Mouse (Mus musculus) liver, embryonic 12.5 days (tissue): ENCODE data around the gene Aip. TPM values are rescaled to one million over a fixed set of nuclear protein-coding genes. Genes with fewer than 3 reads are reported as not detected.

Experiments used
- ATAC-seq: fragments of 200-750 bp; cut with Nextera tagmentation; 2 replicates; pipeline ENCODE4 v1.8.0; 2017; ENCODE audit warnings: moderate number of reproducible peaks, mild to moderate bottlenecking, moderate library complexity
- H3K27ac ChIP-seq: fragments of 300-500 bp; sonication (generic); 2 replicates; pipeline ENCODE4 v1.5.1; 2016; ENCODE audit warnings: mild to moderate bottlenecking
- H3K27me3 ChIP-seq: fragments of 300-500 bp; sonication (generic); replicated peaks from 2 replicates; pipeline ENCODE4 v1.6.1; 2016; ENCODE audit warnings: mild to moderate bottlenecking, moderate library complexity
- H3K36me3 ChIP-seq: fragments of 300-500 bp; sonication (generic); 2 replicates; pipeline ENCODE4 v1.6.1; 2016; ENCODE audit warnings: mild to moderate bottlenecking, moderate library complexity
- H3K4me1 ChIP-seq: fragments of 300-500 bp; sonication (generic); 2 replicates; pipeline ENCODE4 v1.6.1; 2016
- H3K4me2 ChIP-seq: fragments of 300-500 bp; sonication (generic); 2 replicates; pipeline ENCODE4 v1.6.1; 2016; ENCODE audit warnings: mild to moderate bottlenecking, moderate library complexity
- H3K4me3 ChIP-seq: fragments of 300-500 bp; sonication (generic); 2 replicates; pipeline ENCODE4 v1.5.1; 2016; ENCODE audit warnings: mild to moderate bottlenecking, moderate library complexity
- H3K9ac ChIP-seq: fragments of 300-500 bp; sonication (generic); 2 replicates; pipeline ENCODE4 v1.6.1; 2016; ENCODE audit warnings: mild to moderate bottlenecking, moderate library complexity
- H3K9me3 ChIP-seq: fragments of 300-500 bp; sonication (generic); replicated peaks from 2 replicates; pipeline ENCODE4 v1.6.1; 2016; ENCODE audit warnings: mild to moderate bottlenecking, moderate library complexity
- WGBS: fragments of 180-500 bp; shearing (Covaris S2); methylation state at CpG from one replicate; pipeline ENCODE4 v1.1.7; 2016; ENCODE audit not compliant: insufficient replicate concordance; 5-methylcytosine and 5-hydroxymethylcytosine counted together
- polyA plus RNA-seq: library from polyadenylated mRNA; unstranded; fragments of >200 nt; fragmentation: Nextera tagmentation; extraction: Ambion mirVana; gene quantifications from 2 replicates; pipeline ENCODE4 v1.2.1, GENCODE M21; 2016

Gene Aip
- polyA plus RNA-seq, 1 experiment from 2014 or later = 43.6 TPM

DNA sequence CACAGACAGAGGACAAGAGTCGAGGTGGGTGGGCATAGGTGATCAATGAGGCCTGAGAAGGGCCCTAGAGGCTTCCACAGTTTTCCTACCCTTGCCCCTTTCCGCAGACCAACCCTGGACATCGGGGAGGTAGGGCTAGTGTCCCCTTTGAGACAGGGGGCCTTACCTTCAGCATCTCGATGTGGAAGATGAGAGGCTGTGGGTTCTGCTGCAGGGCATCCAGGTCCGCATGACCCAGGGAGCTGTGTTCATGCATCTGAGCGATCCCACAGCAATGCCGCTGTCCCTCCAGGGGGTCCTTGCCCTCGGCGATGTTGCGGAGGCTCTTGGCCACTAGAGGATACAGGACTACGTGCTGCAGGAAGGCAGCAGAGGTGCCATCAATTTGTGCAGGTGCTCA is 9.8 kb downstream of the Aip start:
- Histone ChIP-seq H3K4me1 (peaks cover 40% of the 10 kb centered on the region), H3K27ac (no peak overlapping the region), H3K4me2 (no peak overlapping the region), H3K9me3 (no peaks in the 10 kb centered on the region), H3K9ac (no peak overlapping the region), H3K4me3 (no peak overlapping the region), H3K27me3 (no peaks in the 10 kb centered on the region), H3K36me3 (peaks cover 61% of the 10 kb centered on the region)
- ATAC-seq = no peak
- WGBS = 80% methylated on average over 11 of the region's 11 CpGs

DNA sequence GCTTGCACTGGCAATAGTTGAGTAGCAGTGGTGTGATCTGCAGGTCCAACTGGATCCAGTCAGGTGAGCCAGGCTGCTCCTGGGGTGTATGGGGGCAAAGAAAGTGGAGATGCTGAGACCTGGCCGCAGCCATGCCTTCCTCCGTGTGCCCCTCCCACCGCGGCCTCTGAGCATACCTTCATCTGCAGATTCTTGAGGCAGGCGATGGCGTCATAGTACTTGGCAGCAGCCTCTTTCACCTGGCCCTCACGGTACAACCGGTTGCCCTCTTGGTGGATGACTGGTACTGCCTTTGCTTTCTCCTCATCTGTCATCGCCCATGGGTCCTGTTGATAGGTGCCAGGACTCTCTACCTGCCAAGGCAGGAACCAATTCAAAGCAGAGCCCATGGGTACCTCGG is 10.5 kb downstream of the Aip start:
- Histone ChIP-seq H3K4me3 (no peak overlapping the region), H3K4me2 (no peak overlapping the region), H3K9ac (no peak overlapping the region), H3K9me3 (no peaks in the 10 kb centered on the region), H3K4me1 (peaks cover 33% of the 10 kb centered on the region), H3K36me3 (peaks cover 61% of the 10 kb centered on the region), H3K27ac (no peak overlapping the region), H3K27me3 (no peaks in the 10 kb centered on the region)
- whole genome bisulfite sequencing = 91% methylated on average over 10 of the region's 10 CpGs
- no peak for ATAC-seq

DNA sequence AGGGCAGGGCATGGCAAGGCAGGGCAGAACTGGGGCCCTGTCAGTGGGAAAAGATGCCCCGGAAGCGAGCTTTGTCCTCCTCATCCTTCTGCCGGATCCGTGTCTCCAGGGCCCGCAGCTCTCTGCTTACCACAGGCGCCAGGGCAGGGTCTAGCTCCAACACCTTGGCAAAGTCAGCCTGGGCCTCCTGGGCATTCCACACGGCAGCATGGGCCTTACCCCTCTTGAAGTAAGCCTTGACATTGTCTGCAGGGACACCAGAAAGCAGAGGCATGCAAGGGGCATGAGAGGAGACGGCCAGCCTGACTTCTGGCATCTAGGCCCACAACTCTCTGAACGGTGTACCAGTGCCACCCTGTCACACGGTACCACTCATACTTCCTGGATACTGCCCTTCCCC is 11.1 kb downstream of the Aip start:
- ATAC-seq = no peak
- 87% methylated on average over 10 of the region's 10 CpGs for WGBS
- Histone ChIP-seq H3K27me3 (no peaks in the 10 kb centered on the region), H3K27ac (0 out of 2 replicates have a peak overlapping the region, but pooled peaks have one; percentile 66), H3K36me3 (peaks cover 61% of the 10 kb centered on the region), H3K9me3 (no peaks in the 10 kb centered on the region), H3K4me2 (peak overlapping the region; percentile 52), H3K9ac (peak overlapping the region; percentile 55; the same call in 1 of the 2 replicates), H3K4me1 (peaks cover 27% of the 10 kb centered on the region), H3K4me3 (no peak overlapping the region)

DNA sequence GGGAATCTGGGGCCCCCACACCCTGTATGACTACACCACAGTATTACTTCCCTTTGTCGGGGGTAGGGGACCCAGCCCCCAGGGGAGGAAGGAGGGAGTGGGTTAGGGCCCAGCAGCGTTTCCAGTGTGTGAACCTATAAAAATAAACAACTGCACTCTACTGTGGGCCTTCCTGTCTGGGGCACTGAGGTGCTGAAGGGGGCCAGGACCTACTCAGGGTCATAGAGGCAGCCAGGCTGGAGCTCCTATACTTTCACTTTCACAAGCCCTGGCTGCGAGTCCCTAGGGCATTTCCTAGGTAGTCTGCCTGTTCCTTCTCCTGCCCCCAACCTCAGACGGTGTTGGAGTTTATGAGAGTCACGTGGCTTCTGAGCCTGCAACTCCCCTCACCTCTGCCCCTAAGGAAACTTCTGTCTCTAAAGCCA is 11.8 kb downstream of the Aip start:
- peak overlapping the region; percentile 52 for H3K4me2 ChIP-seq
- no peaks in the 10 kb centered on the region for H3K27me3 ChIP-seq
- no peaks in the 10 kb centered on the region for H3K9me3 ChIP-seq
- peaks cover 24% of the 10 kb centered on the region for H3K4me1 ChIP-seq
- peak; percentile 20; the same call in 1 of the 2 replicates for ATAC-seq
- H3K9ac ChIP-seq = peak overlapping the region; percentile 55
- WGBS = 14% methylated on average over 5 of the region's 5 CpGs
- H3K36me3 ChIP-seq = peaks cover 59% of the 10 kb centered on the region
- H3K27ac ChIP-seq = peak overlapping the region; percentile 66
- H3K4me3 ChIP-seq = peak overlapping the region; percentile 15; the same call in 1 of the 2 replicates

DNA sequence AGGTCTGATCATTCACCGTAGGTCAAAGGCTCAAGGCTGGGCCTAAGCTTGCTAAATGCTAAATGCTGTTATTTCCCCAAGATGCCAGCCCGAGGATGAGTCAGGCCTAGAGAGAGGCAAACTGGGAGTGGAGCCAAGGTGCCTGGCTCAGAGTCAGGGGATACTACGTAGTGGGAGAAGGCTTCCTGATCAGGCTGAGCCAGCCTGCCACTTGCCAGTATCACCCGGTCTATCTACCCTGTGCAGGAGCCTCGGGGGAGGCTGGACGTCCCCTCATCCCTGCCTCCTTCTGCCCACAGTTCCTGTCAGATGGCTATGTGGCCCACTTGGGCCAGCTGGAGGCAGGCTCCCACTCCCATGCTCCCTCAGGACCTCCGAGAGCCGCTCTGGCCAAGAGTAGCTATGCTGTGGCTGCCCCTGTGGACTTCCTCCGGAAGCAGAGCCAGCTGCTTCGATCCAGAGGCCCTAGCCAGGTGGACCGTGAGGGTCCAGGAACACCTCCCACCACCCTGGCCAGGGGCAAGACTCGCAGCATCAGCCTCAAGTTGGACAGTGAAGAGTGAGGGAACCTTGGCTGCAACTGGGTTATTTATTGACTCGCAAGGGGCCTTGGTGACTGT is 12.4 kb downstream of the Aip start:
- H3K4me1 ChIP-seq = peaks cover 24% of the 10 kb centered on the region
- ATAC-seq = peak; percentile 74
- H3K36me3 ChIP-seq = peaks cover 57% of the 10 kb centered on the region
- H3K9ac ChIP-seq = peak overlapping the region; percentile 55
- H3K27ac ChIP-seq = peak overlapping the region; percentile 66
- WGBS = 41% methylated on average over 13 of the region's 13 CpGs
- no peaks in the 10 kb centered on the region for H3K27me3 ChIP-seq
- H3K4me2 ChIP-seq = peak overlapping the region; percentile 52
- no peaks in the 10 kb centered on the region for H3K9me3 ChIP-seq
- peak overlapping the region; percentile 13; the same call in 1 of the 2 replicates for H3K4me3 ChIP-seq

DNA sequence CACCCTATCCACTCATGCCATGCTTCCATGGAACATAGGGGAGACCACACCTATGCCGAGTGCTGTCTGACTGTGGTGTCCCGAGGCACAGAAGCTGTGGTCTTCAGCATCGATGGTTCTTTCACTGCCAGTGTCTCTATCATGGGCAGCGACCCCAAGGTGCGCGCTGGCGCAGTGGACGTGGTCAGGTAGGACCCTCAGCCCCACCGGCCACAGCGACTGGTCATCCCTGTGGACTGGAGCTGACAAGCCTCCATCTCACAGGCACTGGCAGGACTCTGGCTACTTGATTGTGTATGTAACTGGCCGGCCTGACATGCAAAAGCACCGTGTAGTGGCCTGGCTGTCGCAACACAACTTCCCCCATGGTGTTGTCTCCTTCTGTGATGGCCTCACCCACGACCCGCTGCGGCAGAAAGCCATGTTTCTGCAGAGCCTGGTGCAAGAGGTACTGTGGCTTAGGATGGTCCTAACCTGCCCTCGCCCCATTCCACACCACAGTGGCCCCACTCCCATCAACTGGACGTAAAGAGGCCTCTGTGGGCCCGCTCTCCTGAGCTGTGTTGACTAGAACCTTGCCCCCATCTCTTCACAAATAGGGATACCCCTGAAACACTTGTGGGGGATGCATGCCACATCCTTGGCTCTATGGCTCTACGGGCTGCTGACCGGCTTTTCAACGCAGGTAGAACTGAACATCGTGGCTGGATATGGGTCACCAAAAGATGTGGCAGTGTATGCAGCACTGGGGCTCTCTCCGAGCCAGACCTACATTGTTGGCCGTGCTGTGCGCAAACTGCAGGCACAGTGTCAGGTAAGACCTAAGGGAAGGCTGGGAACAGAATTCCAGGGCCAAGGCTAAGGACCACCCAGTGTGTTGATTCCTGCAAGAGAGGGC is 13.3 kb downstream of the Aip start:
- 86% methylated on average over 26 of the region's 26 CpGs for WGBS
- H3K27ac ChIP-seq = no peak overlapping the region
- peaks cover 50% of the 10 kb centered on the region for H3K36me3 ChIP-seq

DNA sequence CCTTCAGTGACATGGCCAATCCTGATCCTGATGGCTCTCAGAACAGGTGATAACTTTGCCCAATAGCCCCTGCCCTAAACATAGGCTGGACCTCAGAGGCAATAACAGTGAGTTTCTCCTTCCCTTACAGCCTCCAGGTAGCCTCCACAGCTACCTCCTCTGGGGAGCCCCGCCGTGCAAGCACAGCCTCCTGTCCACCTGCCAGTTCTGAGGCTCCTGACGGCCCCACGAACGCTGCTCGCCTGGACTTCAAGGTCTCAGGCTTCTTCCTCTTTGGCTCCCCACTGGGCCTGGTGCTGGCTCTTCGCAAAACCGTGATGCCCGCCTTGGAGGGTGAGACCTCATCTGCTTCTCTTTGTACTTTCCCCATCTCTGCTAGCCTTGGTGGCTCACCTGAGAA is 17.1 kb downstream of the Aip start:
- WGBS = 77% methylated on average over 9 of the region's 9 CpGs
- Histone ChIP-seq H3K36me3 (peaks cover 15% of the 10 kb centered on the region), H3K27me3 (peaks cover 15% of the 10 kb centered on the region; the same call in 1 of the 2 replicates), H3K9ac (no peak overlapping the region), H3K4me2 (no peak overlapping the region), H3K9me3 (no peaks in the 10 kb centered on the region), H3K4me1 (peaks cover 12% of the 10 kb centered on the region), H3K4me3 (no peak overlapping the region), H3K27ac (no peak overlapping the region)
- no peak for ATAC-seq

More for the DNA sequence above, 13.3 kb downstream of the Aip start:
- Histone ChIP-seq H3K9me3 (no peaks in the 10 kb centered on the region), H3K4me3 (no peak overlapping the region), H3K9ac (no peak overlapping the region), H3K27me3 (no peaks in the 10 kb centered on the region), H3K4me2 (no peak overlapping the region), H3K4me1 (peaks cover 24% of the 10 kb centered on the region)
- ATAC-seq = no peak

DNA sequence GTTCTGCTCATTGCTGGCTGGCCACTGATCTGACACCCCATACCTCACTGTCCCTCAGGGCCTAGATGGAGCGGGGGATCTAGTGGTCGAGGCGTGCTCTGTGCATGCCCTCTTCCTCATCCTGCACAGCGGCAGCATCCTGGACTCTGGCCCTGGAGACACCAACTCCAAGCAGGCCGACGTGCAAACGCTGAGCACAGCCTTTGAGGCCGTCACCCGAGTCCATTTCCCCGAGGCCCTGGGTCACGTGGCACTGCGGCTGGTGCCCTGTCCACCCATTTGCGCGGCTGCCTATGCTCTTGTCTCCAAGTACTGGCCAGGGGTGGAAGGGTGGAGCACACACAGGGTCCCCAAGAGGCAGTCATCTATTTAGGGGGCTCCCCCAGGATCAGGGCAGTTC is 19.0 kb downstream of the Aip start:
- no peak for ATAC-seq

DNA sequence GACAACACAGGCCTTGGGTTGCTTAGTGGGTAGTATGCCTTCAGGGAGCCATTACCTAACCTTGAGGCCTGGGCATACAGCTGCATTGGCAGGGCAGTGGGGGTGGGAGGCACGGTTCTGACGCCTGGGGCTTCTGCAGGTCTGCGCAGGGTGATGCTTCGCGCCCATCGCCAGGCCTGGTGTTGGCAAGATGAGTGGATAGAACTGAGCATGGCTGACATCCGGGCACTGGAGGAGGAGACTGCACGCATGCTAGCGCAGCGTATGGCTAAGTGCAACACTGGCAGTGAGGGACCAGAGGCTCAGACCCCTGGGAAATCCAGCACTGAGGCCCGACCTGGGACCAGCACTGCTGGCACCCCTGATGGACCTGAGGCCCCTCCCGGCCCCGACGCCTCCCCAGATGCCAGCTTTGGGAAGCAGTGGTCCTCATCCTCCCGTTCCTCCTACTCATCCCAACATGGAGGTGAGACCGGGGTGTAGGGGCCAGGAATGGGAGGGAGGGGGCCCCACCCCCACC is 20.9 kb downstream of the Aip start:
- H3K9me3 ChIP-seq = no peaks in the 10 kb centered on the region
- no peaks in the 10 kb centered on the region for H3K36me3 ChIP-seq
- no peak for ATAC-seq
- WGBS = 81% methylated on average over 16 of the region's 16 CpGs
- H3K27me3 ChIP-seq = peaks cover 53% of the 10 kb centered on the region
- peaks cover 16% of the 10 kb centered on the region for H3K4me1 ChIP-seq
- H3K27ac ChIP-seq = no peak overlapping the region
- no peak overlapping the region for H3K4me3 ChIP-seq
- no peak overlapping the region for H3K4me2 ChIP-seq
- no peak overlapping the region for H3K9ac ChIP-seq

More for the DNA sequence above, 19.0 kb downstream of the Aip start:
- Histone ChIP-seq H3K9me3 (no peaks in the 10 kb centered on the region), H3K9ac (no peak overlapping the region), H3K4me1 (no peaks in the 10 kb centered on the region), H3K36me3 (no peaks in the 10 kb centered on the region), H3K4me3 (no peak overlapping the region), H3K4me2 (no peak overlapping the region), H3K27me3 (peaks cover 34% of the 10 kb centered on the region), H3K27ac (no peak overlapping the region)
- 81% methylated on average over 14 of the region's 14 CpGs for WGBS

DNA sequence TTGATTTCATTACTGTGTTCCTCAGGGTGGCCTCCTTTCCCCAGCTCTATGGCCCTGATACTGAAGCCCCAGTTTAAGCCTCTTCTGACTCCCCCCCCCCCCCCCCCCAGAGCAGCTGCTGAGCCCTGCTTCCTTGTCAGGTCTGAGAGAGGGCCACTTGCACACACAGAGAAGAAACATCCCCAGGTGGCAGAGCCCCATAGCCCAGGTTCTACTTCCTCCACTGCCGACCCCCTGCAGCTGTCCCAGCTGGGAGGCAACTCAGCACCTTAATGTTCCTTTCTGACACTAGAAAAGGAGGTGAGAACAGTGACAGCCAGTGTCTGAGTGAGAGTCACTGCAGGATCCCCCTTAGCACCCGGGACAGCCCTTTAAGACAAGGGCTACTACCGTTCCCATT is 21.9 kb downstream of the Aip start:
- peaks cover 58% of the 10 kb centered on the region for H3K27me3 ChIP-seq
- H3K27ac ChIP-seq = no peak overlapping the region
- H3K4me2 ChIP-seq = no peak overlapping the region
- 47% methylated on average over 3 of the region's 3 CpGs for WGBS
- ATAC-seq = no peak
- H3K9me3 ChIP-seq = no peaks in the 10 kb centered on the region
- H3K4me1 ChIP-seq = peaks cover 26% of the 10 kb centered on the region
- no peak overlapping the region for H3K9ac ChIP-seq
- H3K36me3 ChIP-seq = peaks cover under 1% of the 10 kb centered on the region; the same call in 1 of the 2 replicates
- H3K4me3 ChIP-seq = no peak overlapping the region

DNA sequence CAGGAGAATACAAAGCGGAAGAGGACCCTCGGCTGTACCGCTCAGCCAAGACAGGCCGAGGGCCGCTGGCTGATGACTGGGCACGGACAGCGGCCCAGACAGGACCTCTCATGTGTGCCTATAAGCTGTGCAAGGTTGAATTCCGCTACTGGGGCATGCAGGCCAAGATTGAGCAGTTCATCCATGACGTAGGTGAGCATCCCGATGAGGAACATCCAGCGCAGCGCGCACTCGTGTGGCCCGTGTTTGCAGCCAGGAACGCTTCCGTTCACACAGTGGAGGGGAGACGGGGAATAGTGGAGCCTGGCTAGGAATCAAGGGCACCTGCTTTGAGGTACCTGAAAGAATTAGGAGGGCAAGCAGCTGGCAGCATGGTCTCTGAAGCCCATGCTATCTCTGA is 22.4 kb downstream of the Aip start:
- peaks cover 4% of the 10 kb centered on the region; the same call in 1 of the 2 replicates for H3K36me3 ChIP-seq
- ATAC-seq = no peak
- 88% methylated on average over 18 of the region's 18 CpGs for WGBS

DNA sequence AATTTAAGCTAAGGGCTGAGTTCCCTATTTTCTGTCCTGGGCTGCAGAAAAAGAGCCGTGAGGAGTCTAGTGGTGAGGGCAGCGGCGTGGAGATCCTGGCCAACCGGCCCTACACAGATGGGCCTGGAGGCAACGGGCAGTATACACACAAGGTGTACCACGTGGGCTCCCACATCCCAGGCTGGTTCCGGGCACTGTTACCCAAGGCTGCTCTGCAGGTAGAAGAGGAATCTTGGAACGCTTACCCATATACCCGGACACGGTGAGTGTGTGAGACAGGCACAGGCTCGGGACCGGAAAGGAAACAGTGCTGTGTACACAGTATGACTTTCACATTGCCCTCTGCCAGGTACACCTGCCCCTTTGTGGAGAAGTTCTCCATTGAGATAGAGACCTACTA is 23.0 kb downstream of the Aip start:
- Histone ChIP-seq H3K4me1 (peaks cover 37% of the 10 kb centered on the region), H3K4me3 (no peak overlapping the region), H3K27me3 (peaks cover 58% of the 10 kb centered on the region), H3K36me3 (peaks cover 4% of the 10 kb centered on the region; the same call in 1 of the 2 replicates), H3K4me2 (no peak overlapping the region), H3K9ac (no peak overlapping the region), H3K27ac (no peak overlapping the region), H3K9me3 (no peaks in the 10 kb centered on the region)
- WGBS = 79% methylated on average over 12 of the region's 12 CpGs
- no peak for ATAC-seq

More for the DNA sequence above, 22.4 kb downstream of the Aip start:
- Histone ChIP-seq H3K27me3 (peaks cover 58% of the 10 kb centered on the region), H3K9me3 (no peaks in the 10 kb centered on the region), H3K4me3 (no peak overlapping the region), H3K9ac (no peak overlapping the region), H3K4me2 (no peak overlapping the region), H3K27ac (no peak overlapping the region), H3K4me1 (peaks cover 31% of the 10 kb centered on the region)
